Mouse (Mus musculus): ENCODE measurements at regions not wholly inside any gene's neighbourhood (a gene's known extent, or its start where the extent isn't known, plus 50 kb on each side); places are given as distances from the start of the nearest gene placed in this dataset.

GRCm38 (mm10) chr17:14552081-14552480, 142.0 kb downstream of the Thbs2 start:
- TF ChIP-seq POLR2AphosphoS5 (IDR thresholded peaks at IDR 0.05; ENCODE audit: insufficient replicate concordance, low read depth, low read length) (no peak), CTCF (IDR thresholded peaks at IDR 0.05; ENCODE audit: low read depth, low read length) (no peak), GATA1 (IDR thresholded peaks at IDR 0.05; ENCODE audit: borderline replicate concordance, low read length) (no peak), TAL1 (conservative IDR thresholded peaks at IDR 0.05; ENCODE audit: low read depth, low read length) (no peak)
